Mouse (Mus musculus): ENCODE measurements around the gene Sv2b.

- no peak for TF ChIP-seq CTCF (IDR thresholded peaks at IDR 0.05; ENCODE audit: extremely low read depth, insufficient read depth, insufficient read length, insufficient replicate concordance)
- no peak for TF ChIP-seq POLR2A (IDR thresholded peaks at IDR 0.05; ENCODE audit: low read depth, low read length)
These were observed 181.0 kb downstream of the Sv2b start for GRCm38 (mm10) chr7:75128036-75128435.

Measured in spleen, adult 2 months (tissue).